Mouse (Mus musculus): ENCODE results near the gene Syt8. TPM values are rescaled to one million over a fixed set of nuclear protein-coding genes. Genes with fewer than 3 reads are reported as not detected.

The Syt8 gene
- polyA plus RNA-seq, 1 experiment from 2014 or later, result not detected

Other genes with a start within 250 kb of the Syt8 start
- gene Gm10153, start 244.5 kb upstream of the Syt8 start, polyA plus RNA-seq (2015; fragmentation: Nextera tagmentation; extraction: Ambion mirVana), result not detected in 2 replicates
- gene Krtap5-3, start 233.5 kb upstream of the Syt8 start, polyA plus RNA-seq (2015; fragmentation: Nextera tagmentation; extraction: Ambion mirVana), result not detected in 2 replicates
- gene Gm7579, start 223.0 kb upstream of the Syt8 start, polyA plus RNA-seq (2015; fragmentation: Nextera tagmentation; extraction: Ambion mirVana), result not detected in 2 replicates
- gene Krtap5-5, start 204.9 kb upstream of the Syt8 start, polyA plus RNA-seq (2015; fragmentation: Nextera tagmentation; extraction: Ambion mirVana), result not detected in 2 replicates
- not detected in 2 replicates for gene Gm40460, start 193.8 kb upstream of the Syt8 start, polyA plus RNA-seq (2015; fragmentation: Nextera tagmentation; extraction: Ambion mirVana)
- gene Gm2431, start 176.5 kb upstream of the Syt8 start, polyA plus RNA-seq (2015; fragmentation: Nextera tagmentation; extraction: Ambion mirVana), result not detected in 2 replicates
- gene Gm4559, start 160.5 kb upstream of the Syt8 start, polyA plus RNA-seq (2015; fragmentation: Nextera tagmentation; extraction: Ambion mirVana), result not detected in 2 replicates
- gene Krtap5-1, start 137.7 kb upstream of the Syt8 start, polyA plus RNA-seq (2015; fragmentation: Nextera tagmentation; extraction: Ambion mirVana), result not detected in 2 replicates
- gene Krtap5-4, start 131.3 kb upstream of the Syt8 start, polyA plus RNA-seq (2015; fragmentation: Nextera tagmentation; extraction: Ambion mirVana), result not detected in 2 replicates
- gene Ifitm10, start 61.1 kb upstream of the Syt8 start, polyA plus RNA-seq (2015; fragmentation: Nextera tagmentation; extraction: Ambion mirVana), result 13.3 and 14.9 TPM in 2 replicates
- gene Gm49369, start 52.2 kb upstream of the Syt8 start, polyA plus RNA-seq (2015; fragmentation: Nextera tagmentation; extraction: Ambion mirVana), result 6.4 TPM in 1 of 2 replicates, not detected in the other
- gene Ctsd, start 46.8 kb upstream of the Syt8 start, polyA plus RNA-seq (2015; fragmentation: Nextera tagmentation; extraction: Ambion mirVana), result 356 and 378 TPM in 2 replicates
- gene Tnni2, start 7.0 kb downstream of the Syt8 start, polyA plus RNA-seq (2015; fragmentation: Nextera tagmentation; extraction: Ambion mirVana), result 2.0 and 22.5 TPM in 2 replicates
- gene Lsp1, start 26.0 kb downstream of the Syt8 start, polyA plus RNA-seq (2015; fragmentation: Nextera tagmentation; extraction: Ambion mirVana), result 5.5 and 6.0 TPM in 2 replicates
- 3.1 and 25.7 TPM in 2 replicates for gene Tnnt3, start 64.0 kb downstream of the Syt8 start, polyA plus RNA-seq (2015; fragmentation: Nextera tagmentation; extraction: Ambion mirVana)
- 22.3 and 26.2 TPM in 2 replicates for gene Mrpl23, start 97.8 kb downstream of the Syt8 start, polyA plus RNA-seq (2015; fragmentation: Nextera tagmentation; extraction: Ambion mirVana)
- 157 and 172 TPM in 2 replicates for gene Igf2, start 232.0 kb downstream of the Syt8 start, polyA plus RNA-seq (2015; fragmentation: Nextera tagmentation; extraction: Ambion mirVana)
- 0.11 TPM in 1 of 2 replicates, not detected in the other for gene Gm49394, start 235.1 kb downstream of the Syt8 start, polyA plus RNA-seq (2015; fragmentation: Nextera tagmentation; extraction: Ambion mirVana)

Data from hindbrain, embryonic 16.5 days (tissue).